Mouse (Mus musculus) heart, postnatal 0 days (tissue): ENCODE measurements around the gene Yy1.

ENCODE experiments used
- CTCF ChIP-seq: IDR thresholded peaks from 2 replicates; pipeline ENCODE4 v1.5.1; 2016; ENCODE audit warnings: antibody characterized with exemption, control low read depth, low read depth
- EP300 ChIP-seq: IDR thresholded peaks from 2 replicates; pipeline ENCODE4 v1.6.1; 2016; ENCODE audit warnings: antibody characterized with exemption, low read depth

- TF ChIP-seq CTCF: no peak
- no peak for TF ChIP-seq EP300
Observed at GRCm38 (mm10) chr12:108749019-108749418, 43.8 kb upstream of the Yy1 start.
